Mouse (Mus musculus): ENCODE data around the gene Khnyn. TPM values are rescaled to one million over a fixed set of nuclear protein-coding genes. Genes with fewer than 3 reads are reported as not detected.

Khnyn gene
- total RNA-seq, 2 experiments from 2014 or later: 3.8 to 5.0 TPM

- ATAC-seq (replicated peaks; ENCODE audit: low FRiP score, poor library complexity, severe bottlenecking): 0 out of 2 replicates have a peak, but pooled peaks have one; percentile 25
Measured at GRCm38 (mm10) chr14:55899701-55900413, 15.1 kb downstream of the Khnyn start, which contains the start of gene Sdr39u1. Gene Sdr39u1 (minus strand): TSS chr14:55900293.

GRCm38 (mm10) chr14:55900414-55900755 is 15.6 kb downstream of the Khnyn start:
- ATAC-seq (replicated peaks; ENCODE audit: low FRiP score, poor library complexity, severe bottlenecking): no peak

GRCm38 (mm10) chr14:55905518-55905917 is 20.8 kb downstream of the Khnyn start:
- ATAC-seq (replicated peaks; ENCODE audit: low FRiP score, poor library complexity, severe bottlenecking): no peak

- ATAC-seq (replicated peaks; ENCODE audit: low FRiP score, poor library complexity, severe bottlenecking): no peak
Measured at GRCm38 (mm10) chr14:55913406-55913805, 28.7 kb downstream of the Khnyn start.

- peak; percentile 66; the same call in 1 of the 2 replicates for ATAC-seq (replicated peaks; ENCODE audit: low FRiP score, poor library complexity, severe bottlenecking)
Measured at GRCm38 (mm10) chr14:55918240-55919082, 33.7 kb downstream of the Khnyn start.

GRCm38 (mm10) chr14:55922475-55923232 is 37.9 kb downstream of the Khnyn start:
- ATAC-seq (replicated peaks; ENCODE audit: low FRiP score, poor library complexity, severe bottlenecking): peak; percentile 36; the same call in 1 of the 2 replicates

- ATAC-seq (replicated peaks; ENCODE audit: low FRiP score, poor library complexity, severe bottlenecking): no peak
Measured at GRCm38 (mm10) chr14:55926847-55927246, 42.1 kb downstream of the Khnyn start.

- ATAC-seq (replicated peaks; ENCODE audit: low FRiP score, poor library complexity, severe bottlenecking): no peak
Measured at GRCm38 (mm10) chr14:55929263-55929997, 44.7 kb downstream of the Khnyn start.

- ATAC-seq (replicated peaks; ENCODE audit: low FRiP score, poor library complexity, severe bottlenecking): no peak
Measured at GRCm38 (mm10) chr14:55933586-55933985, 48.8 kb downstream of the Khnyn start.

GRCm38 (mm10) chr14:55940070-55940800 is 55.5 kb downstream of the Khnyn start:
- ATAC-seq (replicated peaks; ENCODE audit: low FRiP score, poor library complexity, severe bottlenecking): no peak

GRCm38 (mm10) chr14:55943601-55944000 is 58.9 kb downstream of the Khnyn start:
- no peak for ATAC-seq (replicated peaks; ENCODE audit: low FRiP score, poor library complexity, severe bottlenecking)

- no peak for ATAC-seq (replicated peaks; ENCODE audit: low FRiP score, poor library complexity, severe bottlenecking)
Measured at GRCm38 (mm10) chr14:55944575-55944974, 59.8 kb downstream of the Khnyn start, which contains the start of gene Cma1. Gene Cma1 (minus strand): TSS chr14:55944675.

GRCm38 (mm10) chr14:55946269-55946969 is 61.7 kb downstream of the Khnyn start:
- ATAC-seq (replicated peaks; ENCODE audit: low FRiP score, poor library complexity, severe bottlenecking): no peak

Other genes starting within 250 kb of the Khnyn start
Only the 30 nearest of the 31 such genes appear.
- 12.3 and 17.2 TPM in 2 replicates for gene Gm49378, start 247.1 kb upstream of the Khnyn start, total RNA-seq (2015; ENCODE audit: low replicate concordance)
- gene Gm49378, start 247.1 kb upstream of the Khnyn start, total RNA-seq (2017; ENCODE audit: low replicate concordance): 3.5 and 7.0 TPM in 2 replicates
- 39.8 and 58.4 TPM in 2 replicates for gene Tm9sf1, start 241.1 kb upstream of the Khnyn start, total RNA-seq (2015; ENCODE audit: low replicate concordance)
- gene Tm9sf1, start 241.1 kb upstream of the Khnyn start, total RNA-seq (2017; ENCODE audit: low replicate concordance): 47.0 and 64.3 TPM in 2 replicates
- 6.5 TPM in 1 of 2 replicates, not detected in the other for gene Tssk4, start 234.8 kb upstream of the Khnyn start, total RNA-seq (2015; ENCODE audit: low replicate concordance)
- 1.3 and 2.5 TPM in 2 replicates for gene Tssk4, start 234.8 kb upstream of the Khnyn start, total RNA-seq (2017; ENCODE audit: low replicate concordance)
- gene Mdp1, start 224.4 kb upstream of the Khnyn start, total RNA-seq (2015; ENCODE audit: low replicate concordance): 14.3 and 20.5 TPM in 2 replicates
- gene Mdp1, start 224.4 kb upstream of the Khnyn start, total RNA-seq (2017; ENCODE audit: low replicate concordance): 2.3 and 14.9 TPM in 2 replicates
- gene Gmpr2, start 213.0 kb upstream of the Khnyn start, total RNA-seq (2015; ENCODE audit: low replicate concordance): 1.7 and 3.6 TPM in 2 replicates
- 9.0 and 14.1 TPM in 2 replicates for gene Gmpr2, start 213.0 kb upstream of the Khnyn start, total RNA-seq (2017; ENCODE audit: low replicate concordance)
- 105 and 189 TPM in 2 replicates for gene Nedd8, start 212.8 kb upstream of the Khnyn start, total RNA-seq (2015; ENCODE audit: low replicate concordance)
- 102 and 138 TPM in 2 replicates for gene Nedd8, start 212.8 kb upstream of the Khnyn start, total RNA-seq (2017; ENCODE audit: low replicate concordance)
- 39.6 and 50.7 TPM in 2 replicates for gene Tinf2, start 203.1 kb upstream of the Khnyn start, total RNA-seq (2015; ENCODE audit: low replicate concordance)
- gene Tinf2, start 203.1 kb upstream of the Khnyn start, total RNA-seq (2017; ENCODE audit: low replicate concordance): 31.5 and 57.4 TPM in 2 replicates
- gene Tgm1, start 171.0 kb upstream of the Khnyn start, total RNA-seq (2015; ENCODE audit: low replicate concordance): 1.4 and 4.6 TPM in 2 replicates
- gene Tgm1, start 171.0 kb upstream of the Khnyn start, total RNA-seq (2017; ENCODE audit: low replicate concordance): 1.8 TPM in 1 of 2 replicates, not detected in the other
- gene Rabggta, start 162.7 kb upstream of the Khnyn start, total RNA-seq (2015; ENCODE audit: low replicate concordance): 2.9 and 6.3 TPM in 2 replicates
- 6.0 TPM in 1 of 2 replicates, not detected in the other for gene Rabggta, start 162.7 kb upstream of the Khnyn start, total RNA-seq (2017; ENCODE audit: low replicate concordance)
- 6.7 and 39.3 TPM in 2 replicates for gene Dhrs1, start 139.3 kb upstream of the Khnyn start, total RNA-seq (2015; ENCODE audit: low replicate concordance)
- 0.76 and 10.4 TPM in 2 replicates for gene Dhrs1, start 139.3 kb upstream of the Khnyn start, total RNA-seq (2017; ENCODE audit: low replicate concordance)
- 5.9 and 8.6 TPM in 2 replicates for gene Nop9, start 139.3 kb upstream of the Khnyn start, total RNA-seq (2015; ENCODE audit: low replicate concordance)
- 7.2 and 11.7 TPM in 2 replicates for gene Nop9, start 139.3 kb upstream of the Khnyn start, total RNA-seq (2017; ENCODE audit: low replicate concordance)
- gene Cideb, start 126.5 kb upstream of the Khnyn start, total RNA-seq (2015; ENCODE audit: low replicate concordance): not detected in 2 replicates
- gene Cideb, start 126.5 kb upstream of the Khnyn start, total RNA-seq (2017; ENCODE audit: low replicate concordance): not detected in 2 replicates
- gene Ltb4r2, start 123.5 kb upstream of the Khnyn start, total RNA-seq (2015; ENCODE audit: low replicate concordance): not detected in 2 replicates
- gene Ltb4r2, start 123.5 kb upstream of the Khnyn start, total RNA-seq (2017; ENCODE audit: low replicate concordance): not detected in 2 replicates
- gene Ltb4r1, start 119.0 kb upstream of the Khnyn start, total RNA-seq (2015; ENCODE audit: low replicate concordance): 8.8 and 11.9 TPM in 2 replicates
- 2.8 and 8.9 TPM in 2 replicates for gene Ltb4r1, start 119.0 kb upstream of the Khnyn start, total RNA-seq (2017; ENCODE audit: low replicate concordance)
- not detected in 2 replicates for gene Adcy4, start 100.9 kb upstream of the Khnyn start, total RNA-seq (2015; ENCODE audit: low replicate concordance)
- gene Adcy4, start 100.9 kb upstream of the Khnyn start, total RNA-seq (2017; ENCODE audit: low replicate concordance): not detected in 2 replicates
- 18.4 and 28.1 TPM in 2 replicates for gene Ripk3, start 96.1 kb upstream of the Khnyn start, total RNA-seq (2015; ENCODE audit: low replicate concordance)
- gene Ripk3, start 96.1 kb upstream of the Khnyn start, total RNA-seq (2017; ENCODE audit: low replicate concordance): 2.3 and 33.1 TPM in 2 replicates
- gene Nfatc4, start 61.8 kb upstream of the Khnyn start, total RNA-seq (2015; ENCODE audit: low replicate concordance): not detected in 2 replicates
- gene Nfatc4, start 61.8 kb upstream of the Khnyn start, total RNA-seq (2017; ENCODE audit: low replicate concordance): not detected in 2 replicates
- gene Nynrin, start 30.9 kb upstream of the Khnyn start, total RNA-seq (2015; ENCODE audit: low replicate concordance): under 0.01 and 4.2 TPM in 2 replicates
- gene Nynrin, start 30.9 kb upstream of the Khnyn start, total RNA-seq (2017; ENCODE audit: low replicate concordance): 0.26 and 0.45 TPM in 2 replicates
- gene Cbln3, start 555 bp upstream of the Khnyn start, total RNA-seq (2015; ENCODE audit: low replicate concordance): 0.42 TPM in 1 of 2 replicates, not detected in the other
- not detected in 2 replicates for gene Cbln3, start 555 bp upstream of the Khnyn start, total RNA-seq (2017; ENCODE audit: low replicate concordance)
- 5.4 and 5.9 TPM in 2 replicates for gene Sdr39u1, start 15.3 kb downstream of the Khnyn start, total RNA-seq (2015; ENCODE audit: low replicate concordance)
- gene Sdr39u1, start 15.3 kb downstream of the Khnyn start, total RNA-seq (2017; ENCODE audit: low replicate concordance): 0.64 TPM in 1 of 2 replicates, not detected in the other
- gene Cma1, start 59.7 kb downstream of the Khnyn start, total RNA-seq (2015; ENCODE audit: low replicate concordance): not detected in 2 replicates
- not detected in 2 replicates for gene Cma1, start 59.7 kb downstream of the Khnyn start, total RNA-seq (2017; ENCODE audit: low replicate concordance)
- not detected in 2 replicates for gene Cma2, start 66.0 kb downstream of the Khnyn start, total RNA-seq (2015; ENCODE audit: low replicate concordance)
- not detected in 2 replicates for gene Cma2, start 66.0 kb downstream of the Khnyn start, total RNA-seq (2017; ENCODE audit: low replicate concordance)
- not detected in 2 replicates for gene Mcpt1, start 133.0 kb downstream of the Khnyn start, total RNA-seq (2015; ENCODE audit: low replicate concordance)
- gene Mcpt1, start 133.0 kb downstream of the Khnyn start, total RNA-seq (2017; ENCODE audit: low replicate concordance): 1.8 TPM in 1 of 2 replicates, not detected in the other
- gene Mcpt9, start 145.5 kb downstream of the Khnyn start, total RNA-seq (2015; ENCODE audit: low replicate concordance): not detected in 2 replicates
- gene Mcpt9, start 145.5 kb downstream of the Khnyn start, total RNA-seq (2017; ENCODE audit: low replicate concordance): not detected in 2 replicates
- gene Mcpt2, start 157.1 kb downstream of the Khnyn start, total RNA-seq (2015; ENCODE audit: low replicate concordance): not detected in 2 replicates
- gene Mcpt2, start 157.1 kb downstream of the Khnyn start, total RNA-seq (2017; ENCODE audit: low replicate concordance): not detected in 2 replicates
- gene Mcpt4, start 177.4 kb downstream of the Khnyn start, total RNA-seq (2015; ENCODE audit: low replicate concordance): not detected in 2 replicates
- gene Mcpt4, start 177.4 kb downstream of the Khnyn start, total RNA-seq (2017; ENCODE audit: low replicate concordance): not detected in 2 replicates
- 169 and 180 TPM in 2 replicates for gene Mcpt8, start 200.3 kb downstream of the Khnyn start, total RNA-seq (2015; ENCODE audit: low replicate concordance)
- 49.1 and 57.2 TPM in 2 replicates for gene Mcpt8, start 200.3 kb downstream of the Khnyn start, total RNA-seq (2017; ENCODE audit: low replicate concordance)
- gene Ctsg, start 217.6 kb downstream of the Khnyn start, total RNA-seq (2015; ENCODE audit: low replicate concordance): 241 and 321 TPM in 2 replicates
- gene Ctsg, start 217.6 kb downstream of the Khnyn start, total RNA-seq (2017; ENCODE audit: low replicate concordance): 119 and 142 TPM in 2 replicates
- not detected in 2 replicates for gene Gzme, start 235.7 kb downstream of the Khnyn start, total RNA-seq (2015; ENCODE audit: low replicate concordance)
- not detected in 2 replicates for gene Gzme, start 235.7 kb downstream of the Khnyn start, total RNA-seq (2017; ENCODE audit: low replicate concordance)
- gene Gzmd, start 247.7 kb downstream of the Khnyn start, total RNA-seq (2015; ENCODE audit: low replicate concordance): not detected in 2 replicates
- not detected in 2 replicates for gene Gzmd, start 247.7 kb downstream of the Khnyn start, total RNA-seq (2017; ENCODE audit: low replicate concordance)

Measured in erythroid progenitor cell, adult 5-6 weeks (primary cell).